Comparison of ENCODE assay signal across 8 mouse cellular contexts in genomic region chr1:190174671-190175661, GRCm38 (mm10). TPM values are rescaled to one million over a fixed set of nuclear protein-coding genes. Genes with fewer than 3 reads are reported as not detected.
A peak's percentile ranks its signal among the peaks of the same experiment; 100 is the strongest.
DNase-seq lines count a peak whose midpoint lies in the region; ATAC-seq and TF ChIP-seq lines count a peak whose summit lies in the region.

No protein-coding gene starts in this region.

- no peak overlapping the region for H3K27ac ChIP-seq in forebrain, embryonic 13.5 days
- no peak overlapping the region for H3K27ac ChIP-seq in intestine, embryonic 16.5 days (ENCODE audit: low read length)
- peak overlapping the region; percentile 10; the same call in 1 of the 2 replicates for H3K27ac ChIP-seq in midbrain, embryonic 15.5 days

- H3K4me1 ChIP-seq in forebrain, embryonic 13.5 days, result peaks cover 45% of the 10 kb centered on the region
- peaks cover 26% of the 10 kb centered on the region for H3K4me1 ChIP-seq in intestine, embryonic 16.5 days (ENCODE audit: control insufficient read depth, insufficient read depth, low read length)
- H3K4me1 ChIP-seq in midbrain, embryonic 15.5 days, result peaks cover 38% of the 10 kb centered on the region

- H3K36me3 ChIP-seq in forebrain, embryonic 13.5 days (ENCODE audit: poor library complexity, severe bottlenecking), result no peaks in the 10 kb centered on the region
- H3K36me3 ChIP-seq in intestine, embryonic 16.5 days (ENCODE audit: control insufficient read depth, insufficient read depth, low read length), result no peaks in the 10 kb centered on the region
- H3K36me3 ChIP-seq in midbrain, embryonic 15.5 days (replicated peaks), result no peaks in the 10 kb centered on the region

- no peak for ATAC-seq in forebrain, embryonic 13.5 days
- ATAC-seq in intestine, embryonic 16.5 days, result peak; percentile 10; the same call in 1 of the 2 replicates
- peak; percentile 38; the same call in 1 of the 2 replicates for ATAC-seq in midbrain, embryonic 15.5 days (replicated peaks)

- no peak for TF ChIP-seq CTCF in brain, embryonic 14.5 days (IDR thresholded peaks at IDR 0.05; ENCODE audit: borderline replicate concordance, extremely low read depth, insufficient read depth, insufficient read length)

- H3K9ac ChIP-seq in forebrain, embryonic 13.5 days, result peak overlapping the region; percentile 65
- peak overlapping the region; percentile 32; the same call in 1 of the 2 replicates for H3K9ac ChIP-seq in intestine, embryonic 16.5 days (ENCODE audit: low read depth, low read length)
- H3K9ac ChIP-seq in midbrain, embryonic 15.5 days, result peak overlapping the region; percentile 36

- H3K9me3 ChIP-seq in forebrain, embryonic 13.5 days (replicated peaks), result no peaks in the 10 kb centered on the region
- no peaks in the 10 kb centered on the region for H3K9me3 ChIP-seq in intestine, embryonic 16.5 days (ENCODE audit: control insufficient read depth, low read length)
- no peaks in the 10 kb centered on the region for H3K9me3 ChIP-seq in midbrain, embryonic 15.5 days

- peak overlapping the region; percentile 38 for H3K4me3 ChIP-seq in forebrain, embryonic 13.5 days
- H3K4me3 ChIP-seq in intestine, embryonic 16.5 days (ENCODE audit: low read length), result peak overlapping the region; percentile 35
- H3K4me3 ChIP-seq in midbrain, embryonic 15.5 days, result peak overlapping the region; percentile 39

- H3K27me3 ChIP-seq in forebrain, embryonic 13.5 days, result peaks cover 80% of the 10 kb centered on the region
- H3K27me3 ChIP-seq in intestine, embryonic 16.5 days (replicated peaks; ENCODE audit: control insufficient read depth, insufficient read depth, low read length), result peaks cover 45% of the 10 kb centered on the region
- peaks cover 29% of the 10 kb centered on the region for H3K27me3 ChIP-seq in midbrain, embryonic 15.5 days (replicated peaks)

- TF ChIP-seq POLR2A in brain, embryonic 14.5 days (IDR thresholded peaks at IDR 0.05; ENCODE audit: borderline replicate concordance, extremely low read depth, insufficient read depth, insufficient read length, poor library complexity, severe bottlenecking), result no peak

- 2% methylated on average over 65 of the region's 65 CpGs for WGBS in forebrain, embryonic 13.5 days
- WGBS in intestine, embryonic 16.5 days, result 3% methylated on average over 64 of the region's 65 CpGs
- WGBS in midbrain, embryonic 15.5 days, result 3% methylated on average over 64 of the region's 65 CpGs

- peak overlapping the region; percentile 72 for H3K4me2 ChIP-seq in forebrain, embryonic 13.5 days
- H3K4me2 ChIP-seq in intestine, embryonic 16.5 days (ENCODE audit: low read depth, low read length), result peak overlapping the region; percentile 55
- peak overlapping the region; percentile 77 for H3K4me2 ChIP-seq in midbrain, embryonic 15.5 days

- peak; percentile 92 for DNase-seq in heart, adult 11 months
- DNase-seq in heart, adult 8-10 months (ENCODE audit: low spot score), result no peak
- DNase-seq in brain, embryonic 14.5 days (ENCODE audit: low read depth), result peak; percentile 47
- no peak for DNase-seq in thymus, postnatal 25 days
- DNase-seq in thymus, postnatal 0 days (ENCODE audit: low spot score), result no peak

RNA-seq across cellular contexts. Expression of gene Prox1, which starts 4.5 kb away (rescaled TPM):
- 10 to 100 TPM; 42.2 to 58.7 (median 51.7) TPM for total RNA-seq in heart, adult 8-10 months (2022)
- polyA plus RNA-seq in brain, embryonic 14.5 days (2012; rRNA removed), result 11.3 and 14.5 TPM in 2 replicates
- 10.9 and 12.1 TPM in 2 replicates for polyA plus RNA-seq in forebrain, embryonic 13.5 days (2015; fragmentation: Nextera tagmentation; extraction: Ambion mirVana)
- 1.8 TPM in 2 replicates for polyA plus RNA-seq in intestine, embryonic 16.5 days (2015; fragmentation: Nextera tagmentation; extraction: Ambion mirVana)
- 11.1 and 14.1 TPM in 2 replicates for polyA plus RNA-seq in midbrain, embryonic 15.5 days (2015; fragmentation: Nextera tagmentation; extraction: Ambion mirVana)
- 0.12 TPM in 2 replicates for polyA plus RNA-seq in thymus, postnatal 0 days (2015; fragmentation: Nextera tagmentation; extraction: Ambion mirVana)

Comparison
In these comparisons a context has a peak if more than half of its experiments do, and no peak if none do; other contexts are left out.
1. DNase-seq: peak in heart, adult 11 months (single experiment) and brain, embryonic 14.5 days (single experiment); none in heart, adult 8-10 months (single experiment), thymus, postnatal 25 days (single experiment) and thymus, postnatal 0 days (single experiment).
2. Peak in every context shown above with its lines, with median percentiles within 50 percentile points of each other: H3K4me2 ChIP-seq, H3K4me3 ChIP-seq and H3K9ac ChIP-seq.